Mouse (Mus musculus) embryonic facial prominence, embryonic 11.5 days (tissue): ENCODE results near the gene Hist2h2aa2. TPM values are rescaled to one million over a fixed set of nuclear protein-coding genes. Genes with fewer than 3 reads are reported as not detected.

Experiments
- ATAC-seq: fragments of 200-750 bp; cut with Nextera tagmentation; replicated peaks from 2 replicates; pipeline ENCODE4 v1.8.0; 2017; ENCODE audit warnings: low read depth; ENCODE audit not compliant: insufficient number of reproducible peaks, low FRiP score, low TSS enrichment
- DNase-seq: peaks from one replicate; pipeline ENCODE4 v3.0.0-alpha.2; 2015; ENCODE audit warnings: low spot score
- H3K27ac ChIP-seq: fragments of 300-500 bp; sonication (generic); replicated peaks from 2 replicates; pipeline ENCODE4 v1.5.1; 2014; ENCODE audit warnings: mild to moderate bottlenecking, low read depth, low read length, control low read depth
- H3K27me3 ChIP-seq: fragments of 300-500 bp; sonication (generic); 2 replicates; pipeline ENCODE4 v1.6.1; 2014; ENCODE audit warnings: mild to moderate bottlenecking, low read length, moderate library complexity, mixed read lengths; ENCODE audit not compliant: control insufficient read depth, insufficient read depth
- H3K36me3 ChIP-seq: fragments of 300-500 bp; sonication (generic); replicated peaks from 2 replicates; pipeline ENCODE4 v1.6.1; 2014; ENCODE audit warnings: low read depth, mild to moderate bottlenecking, low read length, moderate library complexity, mixed read lengths; ENCODE audit not compliant: control insufficient read depth, insufficient read depth
- H3K4me1 ChIP-seq: fragments of 300-500 bp; sonication (generic); 2 replicates; pipeline ENCODE4 v1.6.1; 2014; ENCODE audit warnings: low read length, mixed read lengths; ENCODE audit not compliant: control insufficient read depth, insufficient read depth
- H3K4me2 ChIP-seq: fragments of 300-500 bp; sonication (generic); 2 replicates; pipeline ENCODE4 v1.6.1; 2014; ENCODE audit warnings: low read depth, mild to moderate bottlenecking, control low read depth, low read length, moderate library complexity
- H3K4me3 ChIP-seq: fragments of 300-500 bp; sonication (generic); 2 replicates; pipeline ENCODE4 v1.5.1; 2014; ENCODE audit warnings: low read depth, low read length, control low read depth
- H3K9ac ChIP-seq: fragments of 300-500 bp; sonication (generic); replicated peaks from 2 replicates; pipeline ENCODE4 v1.6.1; 2014; ENCODE audit warnings: mild to moderate bottlenecking, control low read depth, low read length
- H3K9me3 ChIP-seq: fragments of 300-500 bp; sonication (generic); replicated peaks from 2 replicates; pipeline ENCODE4 v1.6.1; 2016; ENCODE audit warnings: mild to moderate bottlenecking, low read length, inconsistent platforms, mixed read lengths; ENCODE audit not compliant: control insufficient read depth
- WGBS: fragments of 180-500 bp; shearing (Covaris S2); extraction: QIAGEN DNeasy Blood & Tissue Kit; methylation state at CpG from one replicate; pipeline ENCODE4 v1.1.7; 2014; 5-methylcytosine and 5-hydroxymethylcytosine counted together
- polyA plus RNA-seq: library from polyadenylated mRNA; unstranded; fragments of >200 nt; fragmentation: Nextera tagmentation; extraction: Ambion mirVana; gene quantifications from 2 replicates; pipeline ENCODE4 v1.2.1, GENCODE M21; 2014

Gene Hist2h2aa2
- polyA plus RNA-seq, 1 experiment from 2014 or later: 51.6 TPM

DNA sequence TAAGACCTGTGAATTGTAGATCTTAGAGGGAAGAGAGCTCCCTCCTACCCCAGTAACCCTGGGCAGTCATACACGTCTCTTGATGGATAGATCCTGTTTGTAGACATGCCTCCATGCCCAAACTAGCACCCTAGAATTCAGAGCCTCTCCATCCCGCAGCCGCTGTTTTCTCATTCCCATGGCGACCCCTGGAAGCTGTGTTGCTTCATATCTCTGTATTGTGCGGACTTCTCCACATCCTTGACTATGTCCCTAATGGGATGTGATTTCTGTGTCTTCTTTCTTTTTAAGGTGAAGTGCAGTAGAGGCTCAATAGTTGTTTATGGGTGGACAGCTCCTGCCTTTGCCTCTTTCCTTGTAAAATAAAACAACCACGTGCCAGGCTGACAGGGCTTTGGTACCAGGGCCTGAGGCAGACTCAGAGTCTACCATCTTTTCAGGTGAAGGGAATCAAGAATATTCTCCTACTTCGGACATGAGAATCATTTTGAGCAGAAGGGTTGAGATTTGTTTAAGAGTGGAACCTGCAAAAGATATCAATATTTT lies 24.4 kb upstream of the Hist2h2aa2 start:
- ATAC-seq (no peak), DNase-seq (no peak)
- Histone ChIP-seq H3K27me3 (no peaks in the 10 kb centered on the region), H3K4me1 (no peaks in the 10 kb centered on the region; the same call in 1 of the 2 replicates), H3K9me3 (no peaks in the 10 kb centered on the region), H3K27ac (peak overlapping the region; percentile 98), H3K4me2 (peak overlapping the region; percentile 58), H3K9ac (peak overlapping the region; percentile 75), H3K36me3 (no peaks in the 10 kb centered on the region), H3K4me3 (no peak overlapping the region)
- WGBS: 80% methylated on average over 7 of the region's 7 CpGs

DNA sequence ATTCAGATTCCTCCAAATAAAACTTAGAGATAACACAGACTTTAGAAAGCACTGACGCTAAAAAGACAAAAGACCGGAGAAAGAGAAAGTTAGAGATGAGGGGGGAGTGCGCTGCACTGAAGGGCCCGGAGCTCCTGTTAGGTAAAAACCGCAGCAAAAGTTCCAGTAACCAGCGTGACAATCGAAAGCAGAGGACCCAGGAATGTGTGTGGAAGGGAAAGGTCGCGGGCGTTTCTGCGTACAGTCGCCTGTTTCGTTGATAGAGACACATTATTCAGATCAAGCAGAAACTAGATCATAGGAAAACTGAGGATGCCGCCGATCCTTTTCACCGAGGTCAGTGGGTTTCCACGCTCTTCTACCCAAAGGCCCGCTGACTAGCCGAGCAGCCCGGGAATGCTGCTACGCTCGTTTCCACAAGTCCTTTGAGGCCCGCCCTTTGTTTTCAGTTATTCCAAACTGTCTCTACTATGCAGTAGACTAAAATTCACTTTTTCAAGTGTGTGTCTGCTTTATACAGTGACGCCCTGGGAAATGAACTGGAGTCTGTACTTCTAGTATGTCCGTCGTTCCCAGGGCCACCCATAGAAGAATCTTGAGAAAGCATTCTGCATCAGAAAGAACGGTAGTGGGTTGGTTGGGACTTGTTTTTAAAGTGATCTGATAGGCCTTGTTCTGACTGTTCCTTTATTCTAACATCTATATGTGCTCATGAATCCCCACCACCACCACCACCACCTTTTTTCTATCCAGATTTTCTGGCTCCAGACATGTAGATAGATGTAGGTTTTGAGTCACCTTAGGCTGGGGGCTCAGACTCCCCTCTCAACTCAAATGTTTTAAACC lies 23.7 kb upstream of the Hist2h2aa2 start:
- DNase-seq: peak; percentile 65
- Histone ChIP-seq H3K27ac (peak overlapping the region; percentile 98), H3K27me3 (no peaks in the 10 kb centered on the region), H3K9ac (peak overlapping the region; percentile 75), H3K4me3 (peak overlapping the region; percentile 55), H3K9me3 (no peaks in the 10 kb centered on the region), H3K4me2 (peak overlapping the region; percentile 58), H3K4me1 (no peaks in the 10 kb centered on the region; the same call in 1 of the 2 replicates), H3K36me3 (no peaks in the 10 kb centered on the region)
- ATAC-seq: no peak
- WGBS: 8% methylated on average over 27 of the region's 27 CpGs

DNA sequence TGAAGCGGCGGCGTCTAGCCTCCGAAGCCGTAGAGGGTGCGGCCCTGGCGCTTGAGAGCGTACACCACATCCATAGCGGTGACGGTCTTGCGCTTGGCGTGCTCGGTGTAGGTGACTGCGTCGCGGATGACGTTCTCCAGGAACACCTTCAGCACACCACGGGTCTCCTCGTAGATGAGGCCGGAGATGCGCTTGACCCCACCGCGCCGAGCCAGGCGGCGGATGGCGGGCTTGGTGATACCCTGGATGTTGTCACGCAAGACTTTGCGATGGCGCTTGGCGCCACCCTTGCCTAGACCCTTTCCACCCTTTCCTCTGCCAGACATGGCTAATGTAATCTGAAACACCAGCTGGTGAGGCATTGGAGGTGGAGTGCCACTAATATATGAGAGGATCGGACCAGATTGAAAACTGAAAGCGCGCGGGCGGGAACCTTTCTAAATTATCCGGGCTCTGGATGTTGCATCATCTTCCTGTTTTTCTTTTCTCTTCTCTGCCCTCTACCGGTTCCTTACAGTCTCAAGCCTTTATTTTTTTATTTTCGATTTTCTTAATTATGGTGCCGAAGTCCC lies 23.0 kb upstream of the Hist2h2aa2 start, which contains the start of gene Hist2h4:
TSS of gene Hist2h4 (minus strand) at position 333 of the 572 bp plus-strand sequence.
- 1% methylated on average over 40 of the region's 40 CpGs for WGBS
- peak; percentile 98 for DNase-seq
- no peaks in the 10 kb centered on the region for H3K9me3 ChIP-seq
- peak within 1 kb of the TSS; percentile 89 for H3K4me2 ChIP-seq
- peak within 1 kb of the TSS; percentile 98 for H3K27ac ChIP-seq
- ATAC-seq: peak; percentile 84
- H3K4me1 ChIP-seq: no peaks in the 10 kb centered on the region; the same call in 1 of the 2 replicates
- peak within 1 kb of the TSS; percentile 80 for H3K9ac ChIP-seq
- H3K36me3 ChIP-seq: no peaks in the 10 kb centered on the region
- peak within 1 kb of the TSS; percentile 55 for H3K4me3 ChIP-seq
- H3K27me3 ChIP-seq: no peaks in the 10 kb centered on the region

DNA sequence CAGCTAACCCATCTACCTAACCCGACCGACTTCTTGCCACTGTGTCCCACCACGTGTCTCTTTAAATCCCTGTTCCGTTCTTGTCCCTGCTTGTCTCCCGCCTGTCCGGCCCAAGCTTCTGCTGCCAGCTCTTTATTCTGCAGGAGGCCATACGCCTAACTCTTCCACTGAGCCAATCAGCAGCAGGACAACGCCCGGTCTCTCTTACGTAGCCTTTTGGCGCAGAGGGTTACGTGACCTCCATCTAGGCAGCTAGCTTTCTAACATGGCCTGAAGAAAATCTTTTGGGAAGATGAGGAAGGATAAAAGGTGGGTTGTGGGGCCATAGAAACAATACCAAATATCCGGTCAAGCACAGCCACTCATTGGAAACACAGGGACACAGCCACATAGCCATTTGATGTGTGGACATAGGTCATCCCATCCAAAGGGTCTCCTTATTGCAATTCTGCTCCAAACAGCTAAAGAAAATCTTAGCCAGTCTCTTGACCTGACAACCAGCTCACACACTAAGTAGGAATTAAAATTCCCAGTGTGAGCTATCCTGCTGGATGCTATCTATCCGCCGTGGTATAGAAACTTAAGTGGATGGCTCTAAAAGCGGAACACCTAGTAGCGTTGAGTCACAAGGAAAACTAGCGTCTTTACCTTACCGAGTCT lies 22.3 kb upstream of the Hist2h2aa2 start:
- WGBS: under 1% methylated on average over 19 of the region's 19 CpGs
- Histone ChIP-seq H3K27ac (peak overlapping the region; percentile 98), H3K27me3 (no peaks in the 10 kb centered on the region), H3K9ac (peak overlapping the region; percentile 80), H3K4me2 (peak overlapping the region; percentile 89), H3K4me3 (peak overlapping the region; percentile 55), H3K4me1 (no peaks in the 10 kb centered on the region; the same call in 1 of the 2 replicates), H3K9me3 (no peaks in the 10 kb centered on the region), H3K36me3 (no peaks in the 10 kb centered on the region)
- peak; percentile 82 for DNase-seq
- ATAC-seq: peak; percentile 77

DNA sequence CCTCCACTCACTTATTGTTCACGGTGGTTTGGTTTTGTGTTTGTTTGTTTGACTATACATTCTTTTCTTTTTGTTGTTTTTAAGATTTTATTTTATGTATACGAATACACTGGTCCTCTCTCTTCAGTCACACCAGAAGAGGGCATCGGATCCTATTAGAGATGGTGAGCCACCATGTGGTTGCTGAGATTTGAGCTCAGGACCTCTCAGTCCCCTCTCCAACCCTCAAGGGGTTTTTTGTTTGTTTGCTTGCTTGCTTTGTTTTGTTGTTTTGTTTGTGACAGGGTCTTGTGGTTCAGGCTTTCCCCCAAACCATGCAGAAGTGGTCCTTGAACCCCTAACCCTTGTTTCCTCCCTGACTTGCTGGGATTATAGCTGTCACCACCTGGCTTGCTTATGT lies 21.5 kb upstream of the Hist2h2aa2 start:
- DNase-seq (no peak), ATAC-seq (no peak)
- H3K4me1 ChIP-seq: no peaks in the 10 kb centered on the region; the same call in 1 of the 2 replicates
- H3K4me3 ChIP-seq: no peak overlapping the region; the same call in 1 of the 2 replicates
- H3K27me3 ChIP-seq: no peaks in the 10 kb centered on the region
- WGBS: 45% methylated on average over 3 of the region's 3 CpGs
- no peaks in the 10 kb centered on the region for H3K36me3 ChIP-seq
- peak overlapping the region; percentile 89 for H3K4me2 ChIP-seq
- H3K9ac ChIP-seq: peak overlapping the region; percentile 80
- H3K9me3 ChIP-seq: no peaks in the 10 kb centered on the region
- peak overlapping the region; percentile 98 for H3K27ac ChIP-seq

DNA sequence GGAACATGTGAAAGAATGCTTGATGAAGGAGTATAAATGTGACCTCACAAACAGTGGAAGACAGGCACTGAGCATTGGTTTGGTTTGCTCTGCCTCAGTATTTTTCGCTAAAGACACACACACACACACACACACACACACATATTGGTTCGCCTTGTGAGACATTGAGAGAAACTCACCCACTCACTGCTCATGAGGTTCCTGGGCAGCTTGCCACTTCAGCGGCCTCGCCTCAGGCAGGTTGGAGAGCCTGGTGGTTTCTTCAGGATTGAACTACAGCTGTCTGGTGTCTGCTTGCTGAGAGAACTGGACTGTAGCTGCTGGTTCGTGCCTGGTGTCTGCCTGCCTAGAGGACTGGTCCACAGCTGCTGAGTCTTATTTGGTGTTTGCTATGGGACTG lies 20.1 kb upstream of the Hist2h2aa2 start:
- Histone ChIP-seq H3K4me1 (no peaks in the 10 kb centered on the region; the same call in 1 of the 2 replicates), H3K27ac (no peak overlapping the region), H3K4me2 (no peak overlapping the region), H3K4me3 (no peak overlapping the region), H3K27me3 (no peaks in the 10 kb centered on the region), H3K9ac (no peak overlapping the region), H3K36me3 (no peaks in the 10 kb centered on the region), H3K9me3 (no peaks in the 10 kb centered on the region)
- 84% methylated on average over 5 of the region's 5 CpGs for WGBS
- ATAC-seq (no peak), DNase-seq (no peak)

DNA sequence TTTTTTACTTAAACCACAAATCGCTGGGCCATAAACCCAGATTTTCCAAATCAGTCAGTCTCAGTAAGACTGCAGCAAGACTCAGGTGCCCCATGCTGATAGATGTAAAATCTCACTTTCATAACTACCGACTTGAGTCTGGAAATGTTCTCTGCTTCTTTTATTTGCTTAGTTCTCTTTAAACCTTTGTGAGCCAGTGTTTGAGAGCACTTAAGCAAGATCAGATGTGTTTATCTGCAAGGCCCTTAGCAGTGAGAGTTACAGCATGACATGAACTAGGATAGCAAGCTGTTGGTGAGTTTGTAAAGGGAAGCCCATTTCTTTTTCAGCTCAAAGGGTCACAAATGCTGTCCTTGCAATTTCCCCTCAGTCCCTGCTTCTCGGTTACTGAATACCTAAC lies 17.1 kb upstream of the Hist2h2aa2 start:
- no peaks in the 10 kb centered on the region for H3K9me3 ChIP-seq
- WGBS: 76% methylated on average over 3 of the region's 3 CpGs
- DNase-seq (no peak), ATAC-seq (no peak)
- H3K4me2 ChIP-seq: no peak overlapping the region
- H3K4me3 ChIP-seq: no peak overlapping the region
- H3K9ac ChIP-seq: no peak overlapping the region
- no peaks in the 10 kb centered on the region for H3K36me3 ChIP-seq
- no peaks in the 10 kb centered on the region for H3K4me1 ChIP-seq
- no peak overlapping the region for H3K27ac ChIP-seq
- no peaks in the 10 kb centered on the region for H3K27me3 ChIP-seq
